Mouse (Mus musculus) hindbrain, embryonic 16.5 days (tissue): ENCODE measurements around the gene Znhit6. TPM values are rescaled to one million over a fixed set of nuclear protein-coding genes. Genes with fewer than 3 reads are reported as not detected.
A peak's percentile ranks its signal among the peaks of the same experiment; 100 is the strongest.

ENCODE experiments used
- ATAC-seq: fragments of 200-750 bp; cut with Nextera tagmentation; 2 replicates; pipeline ENCODE4 v1.8.0; 2017; ENCODE audit warnings: moderate TSS enrichment, moderate library complexity
- H3K27ac ChIP-seq: fragments of 300-500 bp; sonication (generic); 2 replicates; pipeline ENCODE4 v1.5.1; 2014; ENCODE audit warnings: low read depth, mild to moderate bottlenecking, control low read depth, low read length, moderate library complexity
- H3K27me3 ChIP-seq: fragments of 300-500 bp; sonication (generic); replicated peaks from 2 replicates; pipeline ENCODE4 v1.6.1; 2014; ENCODE audit warnings: low read length; ENCODE audit not compliant: control insufficient read depth, insufficient read depth
- H3K36me3 ChIP-seq: fragments of 300-500 bp; sonication (generic); 2 replicates; pipeline ENCODE4 v1.6.1; 2014; ENCODE audit warnings: mild to moderate bottlenecking, low read length, moderate library complexity, mixed read lengths; ENCODE audit not compliant: control insufficient read depth, insufficient read depth
- H3K4me1 ChIP-seq: fragments of 300-500 bp; sonication (generic); 2 replicates; pipeline ENCODE4 v1.6.1; 2014; ENCODE audit warnings: low read depth, low read length; ENCODE audit not compliant: control insufficient read depth, insufficient read depth
- H3K4me2 ChIP-seq: fragments of 300-500 bp; sonication (generic); 2 replicates; pipeline ENCODE4 v1.6.1; 2014; ENCODE audit warnings: mild to moderate bottlenecking, low read length, control low read depth, moderate library complexity
- H3K4me3 ChIP-seq: fragments of 300-500 bp; sonication (generic); 2 replicates; pipeline ENCODE4 v1.5.1; 2014; ENCODE audit warnings: mild to moderate bottlenecking, low read length, control low read depth, moderate library complexity
- H3K9ac ChIP-seq: fragments of 300-500 bp; sonication (generic); 2 replicates; pipeline ENCODE4 v1.6.1; 2014; ENCODE audit warnings: low read depth, mild to moderate bottlenecking, control low read depth, low read length, moderate library complexity
- H3K9me3 ChIP-seq: fragments of 300-500 bp; sonication (generic); 2 replicates; pipeline ENCODE4 v1.6.1; 2014; ENCODE audit warnings: mild to moderate bottlenecking, low read length, moderate library complexity; ENCODE audit not compliant: control insufficient read depth
- WGBS: fragments of 180-500 bp; shearing (Covaris S2); extraction: QIAGEN DNeasy Blood & Tissue Kit; methylation state at CpG from one replicate; pipeline ENCODE4 v1.1.7; 2014; 5-methylcytosine and 5-hydroxymethylcytosine counted together
- polyA plus RNA-seq: library from polyadenylated mRNA; unstranded; fragments of >200 nt; fragmentation: Nextera tagmentation; extraction: Ambion mirVana; gene quantifications from 2 replicates; pipeline ENCODE4 v1.2.1, GENCODE M21; 2015

Gene Znhit6
- polyA plus RNA-seq, 1 experiment from 2014 or later: 34.1 TPM

GRCm38 (mm10) chr3:145618299-145618698, 42.3 kb downstream of the Znhit6 start:
- H3K9ac ChIP-seq: no peak overlapping the region
- no peaks in the 10 kb centered on the region for H3K9me3 ChIP-seq
- no peak overlapping the region for H3K4me3 ChIP-seq
- no peaks in the 10 kb centered on the region for H3K36me3 ChIP-seq
- no peaks in the 10 kb centered on the region for H3K27me3 ChIP-seq
- no peak overlapping the region for H3K4me2 ChIP-seq
- no peak for ATAC-seq
- no peak overlapping the region for H3K27ac ChIP-seq
- 73% methylated on average over 9 of the region's 9 CpGs for WGBS
- H3K4me1 ChIP-seq: peaks cover 11% of the 10 kb centered on the region

GRCm38 (mm10) chr3:145619621-145620365, 43.8 kb downstream of the Znhit6 start:
- H3K4me1 ChIP-seq: peaks cover 6% of the 10 kb centered on the region
- H3K9me3 ChIP-seq: no peaks in the 10 kb centered on the region
- no peaks in the 10 kb centered on the region for H3K36me3 ChIP-seq
- H3K27me3 ChIP-seq: no peaks in the 10 kb centered on the region
- no peak for ATAC-seq
- H3K4me2 ChIP-seq: no peak overlapping the region
- H3K9ac ChIP-seq: no peak overlapping the region
- 87% methylated on average over 17 of the region's 17 CpGs for WGBS
- no peak overlapping the region for H3K4me3 ChIP-seq
- H3K27ac ChIP-seq: no peak overlapping the region

GRCm38 (mm10) chr3:145621209-145621608, 45.2 kb downstream of the Znhit6 start:
- Histone ChIP-seq H3K9me3 (no peaks in the 10 kb centered on the region), H3K36me3 (no peaks in the 10 kb centered on the region), H3K4me2 (no peak overlapping the region), H3K9ac (no peak overlapping the region), H3K27me3 (no peaks in the 10 kb centered on the region), H3K27ac (no peak overlapping the region), H3K4me1 (no peaks in the 10 kb centered on the region), H3K4me3 (no peak overlapping the region)
- WGBS: 89% methylated on average over 4 of the region's 4 CpGs
- ATAC-seq: no peak

GRCm38 (mm10) chr3:145623047-145623446, 47.0 kb downstream of the Znhit6 start:
- H3K4me3 ChIP-seq: no peak overlapping the region
- no peaks in the 10 kb centered on the region for H3K27me3 ChIP-seq
- no peaks in the 10 kb centered on the region for H3K9me3 ChIP-seq
- ATAC-seq: peak; percentile 82
- no peaks in the 10 kb centered on the region for H3K36me3 ChIP-seq
- H3K4me1 ChIP-seq: no peaks in the 10 kb centered on the region
- no peak overlapping the region for H3K27ac ChIP-seq
- H3K9ac ChIP-seq: no peak overlapping the region
- WGBS: 45% methylated on average over 12 of the region's 12 CpGs
- H3K4me2 ChIP-seq: no peak overlapping the region

GRCm38 (mm10) chr3:145624786-145625185, 48.8 kb downstream of the Znhit6 start:
- no peak for ATAC-seq

GRCm38 (mm10) chr3:145625546-145625945, 49.5 kb downstream of the Znhit6 start:
- Histone ChIP-seq H3K27me3 (no peaks in the 10 kb centered on the region), H3K27ac (no peak overlapping the region), H3K4me3 (no peak overlapping the region), H3K36me3 (no peaks in the 10 kb centered on the region), H3K9me3 (no peaks in the 10 kb centered on the region), H3K9ac (no peak overlapping the region), H3K4me1 (no peaks in the 10 kb centered on the region), H3K4me2 (no peak overlapping the region)
- whole genome bisulfite sequencing: 73% methylated on average over 9 of the region's 9 CpGs
- ATAC-seq: no peak

More at GRCm38 (mm10) chr3:145624786-145625185, 48.8 kb downstream of the Znhit6 start:
- H3K27ac ChIP-seq: no peak overlapping the region
- H3K9me3 ChIP-seq: no peaks in the 10 kb centered on the region
- H3K9ac ChIP-seq: no peak overlapping the region
- WGBS: 63% methylated on average over 4 of the region's 4 CpGs
- H3K27me3 ChIP-seq: no peaks in the 10 kb centered on the region
- no peaks in the 10 kb centered on the region for H3K4me1 ChIP-seq
- no peaks in the 10 kb centered on the region for H3K36me3 ChIP-seq
- H3K4me3 ChIP-seq: no peak overlapping the region
- no peak overlapping the region for H3K4me2 ChIP-seq

- Histone ChIP-seq H3K36me3 (no peaks in the 10 kb centered on the region), H3K4me3 (no peak overlapping the region), H3K9ac (no peak overlapping the region), H3K9me3 (no peaks in the 10 kb centered on the region), H3K27me3 (no peaks in the 10 kb centered on the region), H3K4me1 (no peaks in the 10 kb centered on the region), H3K27ac (no peak overlapping the region), H3K4me2 (no peak overlapping the region)
- ATAC-seq: no peak
- 95% methylated on average over 1 of the region's 1 CpGs for WGBS
These were observed 50.1 kb downstream of the Znhit6 start for GRCm38 (mm10) chr3:145626063-145626462.

- Histone ChIP-seq H3K27ac (no peak overlapping the region), H3K4me2 (no peak overlapping the region), H3K4me1 (no peaks in the 10 kb centered on the region), H3K4me3 (no peak overlapping the region), H3K36me3 (no peaks in the 10 kb centered on the region), H3K9me3 (no peaks in the 10 kb centered on the region), H3K27me3 (no peaks in the 10 kb centered on the region), H3K9ac (no peak overlapping the region)
- 75% methylated on average over 3 of the region's 3 CpGs for WGBS
- ATAC-seq: 0 out of 2 replicates have a peak, but pooled peaks have one; percentile 46
These were observed 51.8 kb downstream of the Znhit6 start for GRCm38 (mm10) chr3:145627830-145628229.

- no peaks in the 10 kb centered on the region for H3K4me1 ChIP-seq
- H3K27ac ChIP-seq: no peak overlapping the region
- no peak overlapping the region for H3K4me3 ChIP-seq
- no peak overlapping the region for H3K9ac ChIP-seq
- no peak overlapping the region for H3K4me2 ChIP-seq
- H3K9me3 ChIP-seq: no peaks in the 10 kb centered on the region
- no peaks in the 10 kb centered on the region for H3K27me3 ChIP-seq
- no peak for ATAC-seq
- H3K36me3 ChIP-seq: no peaks in the 10 kb centered on the region
- WGBS: 46% methylated on average over 5 of the region's 5 CpGs
These were observed 52.6 kb downstream of the Znhit6 start for GRCm38 (mm10) chr3:145628643-145629042.
